Mouse (Mus musculus): ENCODE measurements around the gene Tnfrsf18. TPM values are rescaled to one million over a fixed set of nuclear protein-coding genes. Genes with fewer than 3 reads are reported as not detected.

Gene Tnfrsf18
- total and polyA plus RNA-seq, 3 experiments = 9.3 to 16.2 TPM; not detected in 1

- no peak for DNase-seq (ENCODE audit: low read depth, low spot score)
- no peak overlapping the region for H3K9ac ChIP-seq (ENCODE audit: control insufficient read depth, low read depth, low read length, poor library complexity, severe bottlenecking)
- H3K4me1 ChIP-seq (ENCODE audit: control insufficient read depth in 1 of 2, insufficient read depth in 2 of 2, low read length in 2 of 2) = peaks cover 0 to 8% of the 10 kb centered on the region in 2 experiments; a peak in 3 of 4 replicates
- no peaks in the 10 kb centered on the region for H3K79me2 ChIP-seq (ENCODE audit: control insufficient read depth, insufficient read depth, low read length, poor library complexity)
- no peaks in the 10 kb centered on the region for H3K9me3 ChIP-seq (replicated peaks; ENCODE audit: insufficient read depth, low read length)
- TF ChIP-seq POLR2AphosphoS5 (IDR thresholded peaks at IDR 0.05; ENCODE audit: borderline replicate concordance, low read depth, low read length) (no peak), CTCF (IDR thresholded peaks at IDR 0.05 in 2 of 3, conservative IDR thresholded peaks at IDR 0.05 in 1 of 3; ENCODE audit: control insufficient read depth in 1 of 3, insufficient read depth in 1 of 3, low read depth in 2 of 3, low read length in 3 of 3, poor library complexity in 1 of 3, severe bottlenecking in 1 of 3) (no peak), TAL1 (IDR thresholded peaks at IDR 0.05; ENCODE audit: low read length) (no peak), ZC3H11A (IDR thresholded peaks at IDR 0.05; ENCODE audit: low read depth, low read length) (no peak), TBP (IDR thresholded peaks at IDR 0.05; ENCODE audit: low read depth, low read length) (no peak), MYB (IDR thresholded peaks at IDR 0.05; ENCODE audit: low read depth, low read length) (no peak)
- H3K27ac ChIP-seq (ENCODE audit: control insufficient read depth, low read depth, low read length) = no peak overlapping the region
- no peak overlapping the region for H3K4me3 ChIP-seq (ENCODE audit: control insufficient read depth in 1 of 2, insufficient read depth in 1 of 2, low read depth in 2 of 2, low read length in 2 of 2)
- peaks cover 0 to 9% of the 10 kb centered on the region in 2 experiments; a peak in 2 of 4 replicates for H3K36me3 ChIP-seq (ENCODE audit: control insufficient read depth in 1 of 2, insufficient read depth in 2 of 2, low read length in 2 of 2)
- H3K27me3 ChIP-seq (ENCODE audit: control insufficient read depth in 1 of 2, insufficient read depth in 2 of 2, low read length in 2 of 2) = peaks cover 2 to 3% of the 10 kb centered on the region in 2 experiments; a peak in 2 of 4 replicates
These were observed 27.1 kb downstream of the Tnfrsf18 start for GRCm38 (mm10) chr4:156053113-156053512.

- Histone ChIP-seq H3K4me1 (ENCODE audit: control insufficient read depth in 1 of 2, insufficient read depth in 2 of 2, low read length in 2 of 2) (peaks cover 0 to 8% of the 10 kb centered on the region in 2 experiments; a peak in 3 of 4 replicates), H3K36me3 (ENCODE audit: control insufficient read depth in 1 of 2, insufficient read depth in 2 of 2, low read length in 2 of 2) (peaks cover 0 to 9% of the 10 kb centered on the region in 2 experiments; a peak in 2 of 4 replicates), H3K79me2 (ENCODE audit: control insufficient read depth, insufficient read depth, low read length, poor library complexity) (no peaks in the 10 kb centered on the region), H3K9ac (ENCODE audit: control insufficient read depth, low read depth, low read length, poor library complexity, severe bottlenecking) (no peak overlapping the region), H3K4me3 (ENCODE audit: control insufficient read depth in 1 of 2, insufficient read depth in 1 of 2, low read depth in 2 of 2, low read length in 2 of 2) (no peak overlapping the region), H3K27ac (ENCODE audit: control insufficient read depth, low read depth, low read length) (no peak overlapping the region), H3K9me3 (replicated peaks; ENCODE audit: insufficient read depth, low read length) (no peaks in the 10 kb centered on the region), H3K27me3 (ENCODE audit: control insufficient read depth in 1 of 2, insufficient read depth in 2 of 2, low read length in 2 of 2) (peaks cover 3 to 8% of the 10 kb centered on the region in 2 experiments; a peak in 3 of 4 replicates)
- no peak for TF ChIP-seq ZMIZ1 (IDR thresholded peaks at IDR 0.05; ENCODE audit: low read depth, low read length)
- no peak for TF ChIP-seq SMC3 (IDR thresholded peaks at IDR 0.05; ENCODE audit: low read depth, low read length)
- no peak for TF ChIP-seq MYB (IDR thresholded peaks at IDR 0.05; ENCODE audit: low read depth, low read length)
- TF ChIP-seq MAFK (IDR thresholded peaks at IDR 0.05; ENCODE audit: borderline replicate concordance, low read depth, low read length) = no peak
- no peak for TF ChIP-seq TAL1 (IDR thresholded peaks at IDR 0.05; ENCODE audit: low read length)
- no peak for TF ChIP-seq ELF1 (IDR thresholded peaks at IDR 0.05; ENCODE audit: low read depth, low read length)
- no peak for TF ChIP-seq ZNF384 (IDR thresholded peaks at IDR 0.05; ENCODE audit: low read depth, low read length)
- TF ChIP-seq POLR2AphosphoS5 (IDR thresholded peaks at IDR 0.05; ENCODE audit: borderline replicate concordance, low read depth, low read length) = no peak
- no peak for TF ChIP-seq POLR2A (IDR thresholded peaks at IDR 0.05; ENCODE audit: control insufficient read depth in 1 of 2, insufficient read depth in 1 of 2, low read depth in 1 of 2, low read length in 2 of 2, poor library complexity in 1 of 2)
- TF ChIP-seq EP300 (IDR thresholded peaks at IDR 0.05; ENCODE audit: low read depth in 1 of 2, low read length in 2 of 2) = no peak
- no peak for TF ChIP-seq SIN3A (IDR thresholded peaks at IDR 0.05; ENCODE audit: low read length)
- no peak for DNase-seq (ENCODE audit: low read depth, low spot score)
These were observed 28.2 kb downstream of the Tnfrsf18 start for GRCm38 (mm10) chr4:156054130-156054529.

GRCm38 (mm10) chr4:156054606-156055005, 28.6 kb downstream of the Tnfrsf18 start:
- H3K9ac ChIP-seq (ENCODE audit: control insufficient read depth, low read depth, low read length, poor library complexity, severe bottlenecking) = no peak overlapping the region
- peaks cover 0 to 7% of the 10 kb centered on the region in 2 experiments; a peak in 2 of 4 replicates for H3K36me3 ChIP-seq (ENCODE audit: control insufficient read depth in 1 of 2, insufficient read depth in 2 of 2, low read length in 2 of 2)
- peaks cover 0 to 8% of the 10 kb centered on the region in 2 experiments; a peak in 3 of 4 replicates for H3K4me1 ChIP-seq (ENCODE audit: control insufficient read depth in 1 of 2, insufficient read depth in 2 of 2, low read length in 2 of 2)
- no peaks in the 10 kb centered on the region for H3K79me2 ChIP-seq (ENCODE audit: control insufficient read depth, insufficient read depth, low read length, poor library complexity)
- TF ChIP-seq KAT2A (conservative IDR thresholded peaks at IDR 0.05; ENCODE audit: low read depth, low read length) (no peak), SIN3A (IDR thresholded peaks at IDR 0.05; ENCODE audit: low read length) (no peak), MEF2A (IDR thresholded peaks at IDR 0.05; ENCODE audit: extremely low read depth, insufficient replicate concordance, low read depth, low read length, poor library complexity, severe bottlenecking) (no peak), POLR2AphosphoS2 (IDR thresholded peaks at IDR 0.05; ENCODE audit: low read length) (no peak), NELFE (IDR thresholded peaks at IDR 0.05; ENCODE audit: low read depth, low read length) (no peak)
- no peak overlapping the region for H3K27ac ChIP-seq (ENCODE audit: control insufficient read depth, low read depth, low read length)
- H3K27me3 ChIP-seq (ENCODE audit: control insufficient read depth in 1 of 2, insufficient read depth in 2 of 2, low read length in 2 of 2) = peaks cover 3 to 8% of the 10 kb centered on the region in 2 experiments; a peak in 3 of 4 replicates
- DNase-seq (ENCODE audit: low read depth, low spot score) = no peak
- no peak overlapping the region for H3K4me3 ChIP-seq (ENCODE audit: control insufficient read depth in 1 of 2, insufficient read depth in 1 of 2, low read depth in 2 of 2, low read length in 2 of 2)
- H3K9me3 ChIP-seq (replicated peaks; ENCODE audit: insufficient read depth, low read length) = no peaks in the 10 kb centered on the region
